Mouse (Mus musculus): ENCODE results near the gene Slc12a9. TPM values are rescaled to one million over a fixed set of nuclear protein-coding genes. Genes with fewer than 3 reads are reported as not detected.
A peak's percentile ranks its signal among the peaks of the same experiment; 100 is the strongest.

Slc12a9 gene
- polyA plus RNA-seq, 1 experiment, result 25.8 TPM

- peak overlapping the region; percentile 88 for H3K4me3 ChIP-seq (ENCODE audit: extremely low read depth, insufficient read depth, insufficient read length)
- H3K27me3 ChIP-seq (ENCODE audit: control insufficient read depth, insufficient read depth, low read length), result no peaks in the 10 kb centered on the region
- 8% methylated on average over 15 of the region's 15 CpGs for WGBS
- TF ChIP-seq POLR2A (IDR thresholded peaks at IDR 0.05; ENCODE audit: low read depth, low read length) (no peak), CTCF (IDR thresholded peaks at IDR 0.05; ENCODE audit: extremely low read depth, insufficient read depth, insufficient read length, insufficient replicate concordance) (no peak)
- peaks cover 5% of the 10 kb centered on the region; the same call in 1 of the 2 replicates for H3K4me1 ChIP-seq (ENCODE audit: control insufficient read depth, insufficient read depth, insufficient read length)
- no peak overlapping the region for H3K27ac ChIP-seq (ENCODE audit: insufficient read depth, low read length)
- H3K36me3 ChIP-seq (ENCODE audit: control insufficient read depth, insufficient read depth, low read length), result 0 out of 2 replicates have a peak, but pooled peaks cover 1% of the 10 kb centered on the region
- DNase-seq (ENCODE audit: low read depth in 1 of 2, low spot score in 2 of 2), result no peak
Measured at GRCm38 (mm10) chr5:137332857-137333511, 413 bp downstream of the Slc12a9 start.

GRCm38 (mm10) chr5:137330910-137331309, 2.5 kb downstream of the Slc12a9 start:
- TF ChIP-seq POLR2A (IDR thresholded peaks at IDR 0.05; ENCODE audit: low read depth, low read length), result no peak
- no peak for TF ChIP-seq CTCF (IDR thresholded peaks at IDR 0.05; ENCODE audit: extremely low read depth, insufficient read depth, insufficient read length, insufficient replicate concordance)
- no peak for DNase-seq (ENCODE audit: low read depth in 1 of 2, low spot score in 2 of 2)
- H3K27me3 ChIP-seq (ENCODE audit: control insufficient read depth, insufficient read depth, low read length), result no peaks in the 10 kb centered on the region
- H3K36me3 ChIP-seq (ENCODE audit: control insufficient read depth, insufficient read depth, low read length), result peaks cover 10% of the 10 kb centered on the region
- no peak overlapping the region for H3K4me3 ChIP-seq (ENCODE audit: extremely low read depth, insufficient read depth, insufficient read length)
- no peak overlapping the region for H3K27ac ChIP-seq (ENCODE audit: insufficient read depth, low read length)
- WGBS, result 75% methylated on average over 7 of the region's 7 CpGs
- peaks cover 5% of the 10 kb centered on the region; the same call in 1 of the 2 replicates for H3K4me1 ChIP-seq (ENCODE audit: control insufficient read depth, insufficient read depth, insufficient read length)

- TF ChIP-seq POLR2A (IDR thresholded peaks at IDR 0.05; ENCODE audit: low read depth, low read length) (no peak), CTCF (IDR thresholded peaks at IDR 0.05; ENCODE audit: extremely low read depth, insufficient read depth, insufficient read length, insufficient replicate concordance) (no peak)
- no peak overlapping the region for H3K4me3 ChIP-seq (ENCODE audit: extremely low read depth, insufficient read depth, insufficient read length)
- H3K27me3 ChIP-seq (ENCODE audit: control insufficient read depth, insufficient read depth, low read length), result no peaks in the 10 kb centered on the region
- H3K27ac ChIP-seq (ENCODE audit: insufficient read depth, low read length), result no peak overlapping the region
- H3K4me1 ChIP-seq (ENCODE audit: control insufficient read depth, insufficient read depth, insufficient read length), result no peaks in the 10 kb centered on the region
- no peak for DNase-seq (ENCODE audit: low read depth in 1 of 2, low spot score in 2 of 2)
- 81% methylated on average over 3 of the region's 3 CpGs for WGBS
- H3K36me3 ChIP-seq (ENCODE audit: control insufficient read depth, insufficient read depth, low read length), result peaks cover 23% of the 10 kb centered on the region
Measured at GRCm38 (mm10) chr5:137320996-137321395, 12.4 kb downstream of the Slc12a9 start.

- H3K27ac ChIP-seq (ENCODE audit: insufficient read depth, low read length), result no peak overlapping the region
- TF ChIP-seq CTCF (IDR thresholded peaks at IDR 0.05; ENCODE audit: extremely low read depth, insufficient read depth, insufficient read length, insufficient replicate concordance), result no peak
- no peak for TF ChIP-seq POLR2A (IDR thresholded peaks at IDR 0.05; ENCODE audit: low read depth, low read length)
- H3K36me3 ChIP-seq (ENCODE audit: control insufficient read depth, insufficient read depth, low read length), result peaks cover 18% of the 10 kb centered on the region
Measured at GRCm38 (mm10) chr5:137318570-137318969, 14.8 kb downstream of the Slc12a9 start.

GRCm38 (mm10) chr5:137317361-137317760, 16.0 kb downstream of the Slc12a9 start:
- Histone ChIP-seq H3K4me1 (ENCODE audit: control insufficient read depth, insufficient read depth, insufficient read length) (no peaks in the 10 kb centered on the region), H3K4me3 (ENCODE audit: extremely low read depth, insufficient read depth, insufficient read length) (no peak overlapping the region)
- no peak for DNase-seq (ENCODE audit: low read depth in 1 of 2, low spot score in 2 of 2)

More at GRCm38 (mm10) chr5:137318570-137318969, 14.8 kb downstream of the Slc12a9 start:
- 93% methylated on average over 1 of the region's 1 CpGs for WGBS
- Histone ChIP-seq H3K27me3 (ENCODE audit: control insufficient read depth, insufficient read depth, low read length) (no peaks in the 10 kb centered on the region), H3K4me3 (ENCODE audit: extremely low read depth, insufficient read depth, insufficient read length) (no peak overlapping the region), H3K4me1 (ENCODE audit: control insufficient read depth, insufficient read depth, insufficient read length) (no peaks in the 10 kb centered on the region)
- no peak for DNase-seq (ENCODE audit: low read depth in 1 of 2, low spot score in 2 of 2)

GRCm38 (mm10) chr5:137315084-137315903, 18.1 kb downstream of the Slc12a9 start:
- Histone ChIP-seq H3K4me3 (ENCODE audit: extremely low read depth, insufficient read depth, insufficient read length) (no peak overlapping the region), H3K27ac (ENCODE audit: insufficient read depth, low read length) (no peak overlapping the region), H3K27me3 (ENCODE audit: control insufficient read depth, insufficient read depth, low read length) (no peaks in the 10 kb centered on the region), H3K36me3 (ENCODE audit: control insufficient read depth, insufficient read depth, low read length) (peaks cover 9% of the 10 kb centered on the region), H3K4me1 (ENCODE audit: control insufficient read depth, insufficient read depth, insufficient read length) (no peaks in the 10 kb centered on the region)
- no peak for DNase-seq (ENCODE audit: low read depth in 1 of 2, low spot score in 2 of 2)
- TF ChIP-seq CTCF (IDR thresholded peaks at IDR 0.05; ENCODE audit: extremely low read depth, insufficient read depth, insufficient read length, insufficient replicate concordance) (peak; percentile 41; the same call in 1 of the 2 replicates), POLR2A (IDR thresholded peaks at IDR 0.05; ENCODE audit: low read depth, low read length) (no peak)
- WGBS, result 60% methylated on average over 30 of the region's 30 CpGs

More at GRCm38 (mm10) chr5:137317361-137317760, 16.0 kb downstream of the Slc12a9 start:
- TF ChIP-seq CTCF (IDR thresholded peaks at IDR 0.05; ENCODE audit: extremely low read depth, insufficient read depth, insufficient read length, insufficient replicate concordance) (no peak), POLR2A (IDR thresholded peaks at IDR 0.05; ENCODE audit: low read depth, low read length) (no peak)
- H3K27ac ChIP-seq (ENCODE audit: insufficient read depth, low read length), result no peak overlapping the region
- no peaks in the 10 kb centered on the region for H3K27me3 ChIP-seq (ENCODE audit: control insufficient read depth, insufficient read depth, low read length)
- H3K36me3 ChIP-seq (ENCODE audit: control insufficient read depth, insufficient read depth, low read length), result peaks cover 12% of the 10 kb centered on the region
- 83% methylated on average over 8 of the region's 8 CpGs for WGBS

All from spleen, adult 2 months (tissue).